Comparison of ENCODE assay signal across 23 mouse cellular contexts in genomic region chr10:19317962-19318812, GRCm38 (mm10). TPM values are rescaled to one million over a fixed set of nuclear protein-coding genes. Genes with fewer than 3 reads are reported as not detected.
DNase-seq lines count a peak whose midpoint lies in the region; ATAC-seq and TF ChIP-seq lines count a peak whose summit lies in the region.
"Had no signal": no experiment of that assay in that cellular context is flagged by ENCODE, and none has a peak within 500 bp of the region (broad histone marks: within the 10 kb centered on the region; RNA-seq: fewer than 3 reads in every experiment).

No protein-coding gene starts in this region.

- H3K36me3 ChIP-seq in hindbrain, embryonic 13.5 days = no peaks in the 10 kb centered on the region
- no peaks in the 10 kb centered on the region for H3K36me3 ChIP-seq in hindbrain, embryonic 14.5 days (replicated peaks; ENCODE audit: control insufficient read depth, insufficient read depth)
- no peaks in the 10 kb centered on the region for H3K36me3 ChIP-seq in hindbrain, embryonic 16.5 days (ENCODE audit: control insufficient read depth, insufficient read depth, low read length)
- no peaks in the 10 kb centered on the region for H3K36me3 ChIP-seq in neural tube, embryonic 13.5 days
- no peaks in the 10 kb centered on the region for H3K36me3 ChIP-seq in kidney, embryonic 16.5 days (ENCODE audit: insufficient read depth, low read length)
- H3K36me3 ChIP-seq: embryonic facial prominence, embryonic 12.5 days; heart, embryonic 10.5 days; hindbrain, embryonic 15.5 days; liver, embryonic 15.5 days had no signal

- no peak overlapping the region for H3K4me3 ChIP-seq in hindbrain, embryonic 13.5 days
- no peak overlapping the region for H3K4me3 ChIP-seq in hindbrain, embryonic 14.5 days (replicated peaks; ENCODE audit: low read length)
- H3K4me3 ChIP-seq in hindbrain, embryonic 16.5 days (ENCODE audit: low read length) = no peak overlapping the region
- H3K4me3 ChIP-seq in neural tube, embryonic 13.5 days = no peak overlapping the region
- H3K4me3 ChIP-seq in kidney, embryonic 16.5 days (ENCODE audit: low read length) = no peak overlapping the region
- H3K4me3 ChIP-seq: embryonic facial prominence, embryonic 12.5 days; erythroblast, embryonic 14.5 days; heart, embryonic 10.5 days; hindbrain, embryonic 15.5 days; liver, embryonic 15.5 days had no signal

- TF ChIP-seq CTCF in brain, embryonic 14.5 days (IDR thresholded peaks at IDR 0.05; ENCODE audit: borderline replicate concordance, extremely low read depth, insufficient read depth, insufficient read length) = no peak

- WGBS in hindbrain, embryonic 13.5 days = 51% methylated on average over 19 of the region's 19 CpGs
- 50% methylated on average over 19 of the region's 19 CpGs for WGBS in hindbrain, embryonic 14.5 days
- 47% methylated on average over 19 of the region's 19 CpGs for WGBS in hindbrain, embryonic 16.5 days
- 35% methylated on average over 19 of the region's 19 CpGs for WGBS in neural tube, embryonic 13.5 days
- WGBS in kidney, embryonic 16.5 days = 76% methylated on average over 19 of the region's 19 CpGs

- ATAC-seq in hindbrain, embryonic 13.5 days (ENCODE audit: low FRiP score) = peak; percentile 84
- no peak for ATAC-seq in hindbrain, embryonic 14.5 days (ENCODE audit: low FRiP score)
- ATAC-seq in hindbrain, embryonic 16.5 days = peak; percentile 56; the same call in 1 of the 2 replicates
- ATAC-seq in neural tube, embryonic 13.5 days (ENCODE audit: low read depth) = peak; percentile 92
- ATAC-seq in kidney, embryonic 16.5 days (ENCODE audit: low FRiP score, low TSS enrichment) = no peak
- ATAC-seq: intestine, postnatal 0 days had no signal

- peaks cover 9% of the 10 kb centered on the region for H3K4me1 ChIP-seq in hindbrain, embryonic 13.5 days (replicated peaks)
- 0 out of 2 replicates have a peak, but pooled peaks cover 3% of the 10 kb centered on the region for H3K4me1 ChIP-seq in hindbrain, embryonic 14.5 days (replicated peaks; ENCODE audit: control insufficient read depth, insufficient read depth, low read length)
- no peaks in the 10 kb centered on the region for H3K4me1 ChIP-seq in hindbrain, embryonic 16.5 days (ENCODE audit: control insufficient read depth, insufficient read depth, low read depth, low read length)
- peaks cover 10% of the 10 kb centered on the region; the same call in 1 of the 2 replicates for H3K4me1 ChIP-seq in neural tube, embryonic 13.5 days (replicated peaks)
- no peaks in the 10 kb centered on the region for H3K4me1 ChIP-seq in kidney, embryonic 16.5 days (ENCODE audit: insufficient read depth, low read length)
- H3K4me1 ChIP-seq: embryonic facial prominence, embryonic 12.5 days; heart, embryonic 10.5 days; hindbrain, embryonic 15.5 days; liver, embryonic 15.5 days had no signal

- H3K27ac ChIP-seq in hindbrain, embryonic 13.5 days = no peak overlapping the region
- no peak overlapping the region for H3K27ac ChIP-seq in hindbrain, embryonic 14.5 days
- H3K27ac ChIP-seq in hindbrain, embryonic 16.5 days (ENCODE audit: low read depth, low read length) = no peak overlapping the region
- H3K27ac ChIP-seq in neural tube, embryonic 13.5 days (replicated peaks) = no peak overlapping the region
- no peak overlapping the region for H3K27ac ChIP-seq in kidney, embryonic 16.5 days (ENCODE audit: low read length)
- H3K27ac ChIP-seq: embryonic facial prominence, embryonic 12.5 days; heart, embryonic 10.5 days; hindbrain, embryonic 15.5 days; liver, embryonic 15.5 days had no signal

- no peak overlapping the region for H3K4me2 ChIP-seq in hindbrain, embryonic 13.5 days
- no peak overlapping the region for H3K4me2 ChIP-seq in hindbrain, embryonic 14.5 days (replicated peaks)
- H3K4me2 ChIP-seq in hindbrain, embryonic 16.5 days (ENCODE audit: low read length) = no peak overlapping the region
- no peak overlapping the region for H3K4me2 ChIP-seq in neural tube, embryonic 13.5 days
- no peak overlapping the region for H3K4me2 ChIP-seq in kidney, embryonic 16.5 days (replicated peaks; ENCODE audit: low read depth, low read length)
- H3K4me2 ChIP-seq: embryonic facial prominence, embryonic 12.5 days; hindbrain, embryonic 15.5 days; liver, embryonic 15.5 days had no signal

- DNase-seq in hindbrain, embryonic 14.5 days (ENCODE audit: low spot score) = no peak
- DNase-seq in brain, embryonic 14.5 days (ENCODE audit: low read depth) = peak; percentile 89
- DNase-seq in adipocyte (ENCODE audit: low spot score) = no peak
- no peak for DNase-seq in kidney, adult 8-10 months
- DNase-seq: adrenal gland, adult 2 months; cerebellum, adult 9-10 months; kidney, postnatal 10 days; thymus, postnatal 14 days had no signal

- peaks cover 91% of the 10 kb centered on the region for H3K27me3 ChIP-seq in hindbrain, embryonic 13.5 days
- H3K27me3 ChIP-seq in hindbrain, embryonic 14.5 days (ENCODE audit: control insufficient read depth, insufficient read depth, low read length) = peaks cover 76% of the 10 kb centered on the region
- H3K27me3 ChIP-seq in hindbrain, embryonic 16.5 days (replicated peaks; ENCODE audit: control insufficient read depth, insufficient read depth, low read length) = peaks cover 14% of the 10 kb centered on the region
- peaks cover 97% of the 10 kb centered on the region for H3K27me3 ChIP-seq in neural tube, embryonic 13.5 days
- no peaks in the 10 kb centered on the region for H3K27me3 ChIP-seq in kidney, embryonic 16.5 days (ENCODE audit: insufficient read depth, low read length)
- H3K27me3 ChIP-seq: CH12.LX; embryonic facial prominence, embryonic 12.5 days; liver, embryonic 15.5 days had no signal

- TF ChIP-seq POLR2A in brain, embryonic 14.5 days (IDR thresholded peaks at IDR 0.05; ENCODE audit: borderline replicate concordance, extremely low read depth, insufficient read depth, insufficient read length, poor library complexity, severe bottlenecking) = no peak

- no peak overlapping the region for H3K9ac ChIP-seq in hindbrain, embryonic 13.5 days
- no peak overlapping the region for H3K9ac ChIP-seq in hindbrain, embryonic 14.5 days
- no peak overlapping the region for H3K9ac ChIP-seq in hindbrain, embryonic 16.5 days (ENCODE audit: low read depth, low read length)
- no peak overlapping the region for H3K9ac ChIP-seq in neural tube, embryonic 13.5 days
- no peak overlapping the region for H3K9ac ChIP-seq in kidney, embryonic 16.5 days (replicated peaks; ENCODE audit: low read length)
- H3K9ac ChIP-seq: embryonic facial prominence, embryonic 12.5 days; hindbrain, embryonic 15.5 days; liver, embryonic 15.5 days had no signal

- no peaks in the 10 kb centered on the region for H3K9me3 ChIP-seq in hindbrain, embryonic 13.5 days
- H3K9me3 ChIP-seq in hindbrain, embryonic 14.5 days (ENCODE audit: control insufficient read depth, low read length) = no peaks in the 10 kb centered on the region
- no peaks in the 10 kb centered on the region for H3K9me3 ChIP-seq in hindbrain, embryonic 16.5 days (ENCODE audit: control insufficient read depth, low read length)
- no peaks in the 10 kb centered on the region for H3K9me3 ChIP-seq in neural tube, embryonic 13.5 days
- no peaks in the 10 kb centered on the region for H3K9me3 ChIP-seq in kidney, embryonic 16.5 days (ENCODE audit: low read length)
- H3K9me3 ChIP-seq: embryonic facial prominence, embryonic 12.5 days; heart, embryonic 10.5 days; hindbrain, embryonic 15.5 days; liver, embryonic 15.5 days had no signal

RNA-seq across cellular contexts. Expression of gene Olig3, which starts 38.1 kb away (rescaled TPM):
- polyA plus RNA-seq in hindbrain, embryonic 13.5 days (2015; fragmentation: Nextera tagmentation; extraction: Ambion mirVana) = 14.5 and 29.9 TPM in 2 replicates
- polyA plus RNA-seq in hindbrain, embryonic 14.5 days (2014; fragmentation: Nextera tagmentation; extraction: Ambion mirVana) = 9.2 and 11.1 TPM in 2 replicates
- 3.3 and 5.7 TPM in 2 replicates for polyA plus RNA-seq in brain, embryonic 14.5 days (2012; rRNA removed)
- polyA plus RNA-seq in hindbrain, embryonic 16.5 days (2015; fragmentation: Nextera tagmentation; extraction: Ambion mirVana) = 5.0 and 6.7 TPM in 2 replicates
- 21.5 and 26.3 TPM in 2 replicates for polyA plus RNA-seq in neural tube, embryonic 13.5 days (2015; fragmentation: Nextera tagmentation; extraction: Ambion mirVana)
- not detected in 2 replicates for polyA plus RNA-seq in kidney, embryonic 16.5 days (2015; fragmentation: Nextera tagmentation; extraction: Ambion mirVana)
- polyA plus RNA-seq: adrenal gland, adult 2 months; erythroblast, embryonic 14.5 days; gonadal fat pad, adult 2 months; heart, embryonic 10.5 days; heart, postnatal 0 days; intestine, postnatal 0 days; limb, embryonic 14.5 days; liver, embryonic 15.5 days; lung, embryonic 16.5 days had no signal

Comparison
In these comparisons a context has a peak if more than half of its experiments do, and no peak if none do; other contexts are left out.
1. ATAC-seq: peak in hindbrain, embryonic 13.5 days (single experiment), hindbrain, embryonic 16.5 days (single experiment) and neural tube, embryonic 13.5 days (single experiment); none in hindbrain, embryonic 14.5 days (single experiment) and kidney, embryonic 16.5 days (single experiment).